Mouse (Mus musculus): ENCODE measurements around the gene Gsn.

DNA sequence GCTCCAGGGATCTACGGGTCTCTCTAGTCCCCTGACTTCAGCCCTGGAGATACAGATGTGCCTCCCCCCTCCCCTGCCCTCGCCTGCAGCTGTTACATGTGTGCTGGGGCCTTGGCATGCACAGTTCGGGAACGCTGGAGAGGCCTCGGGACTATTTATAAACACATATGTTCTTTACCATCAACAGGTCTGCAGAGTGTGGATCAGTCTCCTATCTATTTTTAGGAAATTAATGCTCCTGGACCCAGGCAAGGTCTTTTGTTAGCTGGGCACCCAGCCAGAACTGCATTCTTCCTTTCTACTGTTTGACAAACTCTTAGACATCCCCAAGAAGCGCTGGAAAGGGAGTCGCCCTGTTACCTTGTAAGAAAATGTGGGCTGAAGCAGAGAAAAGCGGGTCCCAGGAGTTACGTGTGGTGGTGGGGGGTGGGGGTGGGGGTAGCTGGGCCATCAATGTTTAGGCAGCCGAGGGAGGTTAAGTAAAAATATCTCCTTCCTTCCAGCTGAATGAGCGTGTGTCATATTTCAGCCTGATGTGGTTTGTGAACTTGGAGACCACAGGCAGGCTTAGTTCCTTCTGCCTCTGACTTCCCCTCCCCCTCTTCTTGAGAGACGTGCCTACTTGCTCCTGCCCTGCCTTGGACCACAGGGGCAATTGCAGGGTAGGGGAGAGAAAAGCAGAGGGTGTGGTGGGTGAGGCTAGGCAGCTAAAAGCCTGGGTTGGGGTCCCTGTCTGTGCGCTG lies 3.3 kb downstream of the Gsn start:
- TF ChIP-seq POLR2A (IDR thresholded peaks at IDR 0.05; ENCODE audit: extremely low read depth, insufficient read depth, low read length) (no peak), CTCF (IDR thresholded peaks at IDR 0.05; ENCODE audit: low read depth, low read length) (no peak)
